Mouse (Mus musculus): ENCODE data around the gene Adprm.
"Not testable (repeated sequence)": the region's sequence is repeated elsewhere in the genome, so short reads cannot be mapped to it uniquely, and the experiment has no call there.

DNA sequence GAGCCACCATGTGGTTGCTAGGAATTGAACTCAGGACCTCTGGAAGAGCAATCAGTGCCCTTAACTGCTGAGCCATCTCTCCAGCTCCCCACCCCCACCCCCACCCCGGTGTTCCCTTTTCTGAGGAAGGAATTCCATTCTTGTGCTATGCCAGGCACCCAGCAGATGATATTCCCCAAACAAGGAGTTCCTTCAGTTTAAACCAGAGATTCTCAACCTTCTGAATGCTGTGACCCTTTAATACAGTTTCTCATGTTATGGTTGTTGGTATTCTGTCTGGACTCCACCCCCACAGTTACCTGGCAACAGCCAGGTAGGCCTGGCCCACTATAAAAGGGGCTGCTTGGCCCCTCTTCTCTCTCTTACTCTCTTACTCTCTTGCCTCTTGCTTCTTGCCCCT lies 29.2 kb downstream of the Adprm start:
- TF ChIP-seq POLR2A (IDR thresholded peaks at IDR 0.05; ENCODE audit: borderline replicate concordance, control insufficient read depth, low read depth, low read length); CTCF (IDR thresholded peaks at IDR 0.05; ENCODE audit: control insufficient read depth, insufficient read depth, low read length): not testable (repeated sequence)
